Mouse (Mus musculus) CH12.LX (cell line): ENCODE results near the gene Ccdc158.

ENCODE experiments used
- BHLHE40 ChIP-seq: IDR thresholded peaks from 2 replicates; pipeline ENCODE4 v1.6.1; 2011; ENCODE audit warnings: mild to moderate bottlenecking, low read depth, low read length, improper control_type of control experiment
- CHD1 ChIP-seq: IDR thresholded peaks from 2 replicates; pipeline ENCODE4 v1.6.1; 2012; ENCODE audit warnings: low read depth, low read length, improper control_type of control experiment, inconsistent platforms
- CTCF ChIP-seq, 2 experiments: IDR thresholded peaks in 1 of 2; conservative IDR thresholded peaks in 1 of 2; 2 replicates each; pipeline ENCODE4 v1.5.1; 2011 to 2012; ENCODE audit warnings: low read depth in 2 of 2, low read length in 2 of 2, improper control_type of control experiment in 1 of 2, inconsistent platforms in 1 of 2, mild to moderate bottlenecking in 1 of 2, moderate library complexity in 1 of 2
- EP300 ChIP-seq: IDR thresholded peaks from 2 replicates; pipeline ENCODE4 v1.6.1; 2011; ENCODE audit warnings: low read length, improper control_type of control experiment
- HCFC1 ChIP-seq: IDR thresholded peaks from 2 replicates; pipeline ENCODE4 v1.6.1; 2012; ENCODE audit warnings: low read depth, mild to moderate bottlenecking, inconsistent platforms, low read length, improper control_type of control experiment
- JUN ChIP-seq: IDR thresholded peaks from 2 replicates; pipeline ENCODE4 v1.6.1; 2011; ENCODE audit warnings: low read depth, mild to moderate bottlenecking, low read length, improper control_type of control experiment, moderate library complexity; ENCODE audit not compliant: insufficient read depth
- JUND ChIP-seq: conservative IDR thresholded peaks from 2 replicates; pipeline ENCODE4 v1.6.1; 2011; ENCODE audit warnings: low read depth, low read length, improper control_type of control experiment
- MAFK ChIP-seq: IDR thresholded peaks from 2 replicates; pipeline ENCODE4 v1.6.1; 2011; ENCODE audit warnings: low read length, improper control_type of control experiment; ENCODE audit not compliant: insufficient replicate concordance
- MYC ChIP-seq: IDR thresholded peaks from 2 replicates; pipeline ENCODE4 v1.6.1; 2011; ENCODE audit warnings: low read depth, mild to moderate bottlenecking, improper control_type of control experiment, low read length
- POLR2A ChIP-seq: IDR thresholded peaks from 2 replicates; pipeline ENCODE4 v1.6.1; 2011; ENCODE audit warnings: low read depth, mild to moderate bottlenecking, improper control_type of control experiment, low read length
- ZC3H11A ChIP-seq: IDR thresholded peaks from 2 replicates; pipeline ENCODE4 v1.6.1; 2012; ENCODE audit warnings: low read depth, mild to moderate bottlenecking, inconsistent platforms, low read length, improper control_type of control experiment
- ZKSCAN1 ChIP-seq: IDR thresholded peaks from 2 replicates; pipeline ENCODE4 v1.6.1; 2012; ENCODE audit warnings: low read depth, inconsistent platforms, low read length, improper control_type of control experiment, borderline replicate concordance
- ZNF384 ChIP-seq: IDR thresholded peaks from 2 replicates; pipeline ENCODE4 v1.6.1; 2012; ENCODE audit warnings: low read depth, low read length, improper control_type of control experiment, inconsistent platforms

DNA sequence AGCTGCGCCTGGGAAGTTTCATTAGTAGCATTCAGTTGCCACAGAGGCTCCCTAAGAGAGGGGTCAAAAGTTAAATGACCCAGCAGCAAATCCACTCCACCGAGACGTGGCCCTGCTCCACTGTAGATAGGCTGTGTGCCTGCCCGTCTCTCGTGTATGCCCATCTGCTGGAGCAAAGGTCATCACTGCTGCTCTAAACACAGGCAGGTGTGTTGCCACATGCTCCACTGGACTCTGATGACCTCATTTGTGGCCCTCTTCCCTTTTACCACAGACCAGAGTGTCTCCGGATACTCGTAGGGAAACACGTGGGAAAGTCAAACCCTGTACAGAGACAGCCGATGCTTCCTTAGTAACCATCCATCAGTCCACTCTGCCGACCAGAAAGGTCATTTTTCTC lies 89.1 kb downstream of the Ccdc158 start:
- TF ChIP-seq ZNF384, result no peak
- TF ChIP-seq POLR2A, result no peak
- no peak for TF ChIP-seq ZC3H11A
- TF ChIP-seq JUN, result no peak
- no peak for TF ChIP-seq ZKSCAN1
- no peak for TF ChIP-seq HCFC1
- TF ChIP-seq EP300, result no peak
- no peak for TF ChIP-seq CTCF (conservative IDR thresholded peaks at IDR 0.05 in 1 of 2, IDR thresholded peaks at IDR 0.05 in 1 of 2; ENCODE audit: low read depth in 2 of 2, low read length in 2 of 2)
- no peak for TF ChIP-seq MAFK
- TF ChIP-seq MYC, result no peak
- no peak for TF ChIP-seq CHD1
- TF ChIP-seq JUND, result no peak
- no peak for TF ChIP-seq BHLHE40
